Mouse (Mus musculus) ES-Bruce4 (cell line): ENCODE results near the gene Shank2.

Source experiments
- CTCF ChIP-seq: IDR thresholded peaks from one replicate; pipeline ENCODE4 v1.8.1; 2011; ENCODE audit warnings: low read depth, low read length
- POLR2A ChIP-seq: IDR thresholded peaks from one replicate; pipeline ENCODE4 v1.8.1; 2011; ENCODE audit warnings: low read length; ENCODE audit not compliant: insufficient read depth

- no peak for TF ChIP-seq POLR2A
- no peak for TF ChIP-seq CTCF
Observed at GRCm38 (mm10) chr7:144441466-144441865, 439.7 kb downstream of the Shank2 start.
